ENCODE assay signal across 17 mouse cellular contexts in genomic region chr12:54879211-54879610, GRCm38 (mm10). TPM values are rescaled to one million over a fixed set of nuclear protein-coding genes. Genes with fewer than 3 reads are reported as not detected.
DNase-seq lines count a peak whose midpoint lies in the region; ATAC-seq lines count a peak whose summit lies in the region.
"Had no signal": no experiment of that assay in that cellular context is flagged by ENCODE, and none has a peak within 500 bp of the region (broad histone marks: within the 10 kb centered on the region; RNA-seq: fewer than 3 reads in every experiment).

No protein-coding gene starts in this region.

- no peaks in the 10 kb centered on the region for H3K9me3 ChIP-seq in heart, embryonic 16.5 days (replicated peaks; ENCODE audit: control insufficient read depth, low read length)
- H3K9me3 ChIP-seq: heart, embryonic 12.5 days; liver, embryonic 12.5 days; midbrain, embryonic 13.5 days; neural tube, embryonic 13.5 days had no signal

- 74% methylated on average over 5 of the region's 5 CpGs for WGBS in heart, embryonic 16.5 days

- peak; percentile 33; the same call in 1 of the 2 replicates for ATAC-seq in heart, embryonic 16.5 days (replicated peaks; ENCODE audit: extremely low read depth, insufficient read depth, low FRiP score)
- ATAC-seq in megakaryocyte progenitor cell, adult 5-6 weeks (replicated peaks; ENCODE audit: poor library complexity) = 0 out of 2 replicates have a peak, but pooled peaks have one; percentile 14
- ATAC-seq: forebrain, embryonic 14.5 days; hindbrain, embryonic 16.5 days; liver, embryonic 12.5 days; liver, postnatal 0 days; midbrain, embryonic 13.5 days had no signal

- H3K36me3 ChIP-seq in heart, embryonic 16.5 days (ENCODE audit: control insufficient read depth, insufficient read depth) = no peaks in the 10 kb centered on the region
- H3K36me3 ChIP-seq: heart, embryonic 12.5 days; liver, embryonic 12.5 days; midbrain, embryonic 13.5 days; neural tube, embryonic 13.5 days had no signal

- no peak for DNase-seq in heart, adult 9 months (ENCODE audit: low spot score in 2 of 2)
- peak; percentile 26 to 38 for DNase-seq in thymus, postnatal 10 days (ENCODE audit: low spot score in 2 of 2)
- DNase-seq in urinary bladder, adult 18-20 months (ENCODE audit: low spot score in 2 of 2) = no peak
- no peak for DNase-seq in right cerebral cortex, postnatal 25 days
- no peak for DNase-seq in layer of hippocampus, adult 8-10 months (ENCODE audit: low spot score in 2 of 2)
- no peak for DNase-seq in heart, postnatal 25 days (ENCODE audit: low spot score)

- H3K9ac ChIP-seq in heart, embryonic 16.5 days (ENCODE audit: low read length) = no peak overlapping the region
- H3K9ac ChIP-seq: heart, embryonic 12.5 days; liver, embryonic 12.5 days; liver, postnatal 0 days; midbrain, embryonic 13.5 days; neural tube, embryonic 13.5 days had no signal

- H3K4me3 ChIP-seq in heart, embryonic 16.5 days (ENCODE audit: low read length) = no peak overlapping the region
- H3K4me3 ChIP-seq: heart, embryonic 12.5 days; liver, embryonic 12.5 days; midbrain, embryonic 13.5 days; neural tube, embryonic 13.5 days had no signal

- H3K27me3 ChIP-seq in heart, embryonic 16.5 days (ENCODE audit: control insufficient read depth, insufficient read depth, low read length) = no peaks in the 10 kb centered on the region
- H3K27me3 ChIP-seq: heart, embryonic 12.5 days; liver, embryonic 12.5 days; megakaryocyte, embryonic 14.5 days; midbrain, embryonic 13.5 days; neural tube, embryonic 13.5 days had no signal

- H3K27ac ChIP-seq in heart, embryonic 16.5 days (ENCODE audit: low read length) = peak overlapping the region; percentile 27; the same call in 1 of the 2 replicates
- H3K27ac ChIP-seq: kidney, postnatal 0 days; liver, embryonic 12.5 days; midbrain, embryonic 13.5 days; neural tube, embryonic 13.5 days had no signal

- H3K4me1 ChIP-seq in heart, embryonic 16.5 days (ENCODE audit: control insufficient read depth, insufficient read depth, low read length) = peaks cover 3% of the 10 kb centered on the region; the same call in 1 of the 2 replicates
- H3K4me1 ChIP-seq: liver, embryonic 12.5 days; midbrain, embryonic 13.5 days; neural tube, embryonic 13.5 days had no signal

- no peak overlapping the region for H3K4me2 ChIP-seq in heart, embryonic 16.5 days (ENCODE audit: low read depth, low read length)
- H3K4me2 ChIP-seq: heart, embryonic 12.5 days; liver, embryonic 12.5 days; midbrain, embryonic 13.5 days; neural tube, embryonic 13.5 days had no signal

- intact Hi-C loops in heart, postnatal 25 days (cut with DNase I) = loop anchor here (1.0 to 2.0 kb wide), 2 partner anchors 16 to 49 kb away; partner anchors contain the start of gene Cfl2

RNA-seq across cellular contexts. Expression of gene Cfl2, which starts 16.5 kb away (rescaled TPM):
- polyA plus RNA-seq in heart, embryonic 16.5 days (2015; fragmentation: Nextera tagmentation; extraction: Ambion mirVana) = 448 and 521 TPM in 2 replicates
- total RNA-seq in megakaryocyte progenitor cell, adult 5-6 weeks (2015) = 23.1 and 27.3 TPM in 2 replicates
- 20.0 and 20.4 TPM in 2 replicates for total RNA-seq in megakaryocyte progenitor cell, adult 5-6 weeks (2017)
- total RNA-seq in layer of hippocampus, adult 8-10 months (2022) = 100 to 1,000 TPM in 2 of 4 experiments, 10 to 100 TPM in 2; 94.4 to 106 (median 99.6) TPM
- total RNA-seq in heart, postnatal 25 days (2021) = 100 to 1,000 TPM; 364 to 384 TPM

Comparison
In these comparisons a context has a peak if more than half of its experiments do, and no peak if none do; other contexts are left out.
1. DNase-seq: peak in thymus, postnatal 10 days (2 of 2); none in heart, adult 9 months (0 of 2), urinary bladder, adult 18-20 months (0 of 2), right cerebral cortex, postnatal 25 days (single experiment), layer of hippocampus, adult 8-10 months (0 of 2) and heart, postnatal 25 days (single experiment).